Mouse (Mus musculus) stomach, postnatal 0 days (tissue): ENCODE results near the gene Zfhx3. TPM values are rescaled to one million over a fixed set of nuclear protein-coding genes. Genes with fewer than 3 reads are reported as not detected.

Experiments
- ATAC-seq: fragments of 200-750 bp; cut with Nextera tagmentation; 2 replicates; pipeline ENCODE4 v1.8.0; 2017; ENCODE audit not compliant: low FRiP score, low TSS enrichment
- DNase-seq: peaks from one replicate; pipeline ENCODE4 v3.0.0-alpha.2; 2016; ENCODE audit warnings: low spot score
- H3K27ac ChIP-seq: fragments of 300-500 bp; sonication (generic); replicated peaks from 2 replicates; pipeline ENCODE4 v1.5.1; 2014; ENCODE audit warnings: mild to moderate bottlenecking, control low read depth
- H3K27me3 ChIP-seq: fragments of 300-500 bp; sonication (generic); 2 replicates; pipeline ENCODE4 v1.6.1; 2014; ENCODE audit warnings: low read length; ENCODE audit not compliant: control insufficient read depth, insufficient read depth
- H3K36me3 ChIP-seq: fragments of 300-500 bp; sonication (generic); 2 replicates; pipeline ENCODE4 v1.6.1; 2014; ENCODE audit warnings: low read length, mixed read lengths; ENCODE audit not compliant: control insufficient read depth, insufficient read depth
- H3K4me1 ChIP-seq: fragments of 300-500 bp; sonication (generic); replicated peaks from 2 replicates; pipeline ENCODE4 v1.6.1; 2014; ENCODE audit warnings: antibody characterized with exemption; ENCODE audit not compliant: control insufficient read depth, insufficient read depth
- H3K4me2 ChIP-seq: fragments of 300-500 bp; sonication (generic); replicated peaks from 2 replicates; pipeline ENCODE4 v1.6.1; 2014; ENCODE audit warnings: low read depth, mild to moderate bottlenecking, control low read depth, moderate library complexity
- H3K4me3 ChIP-seq: fragments of 300-500 bp; sonication (generic); 2 replicates; pipeline ENCODE4 v1.5.1; 2014; ENCODE audit warnings: low read depth, low read length, control low read depth
- H3K9ac ChIP-seq: fragments of 300-500 bp; sonication (generic); 2 replicates; pipeline ENCODE4 v1.6.1; 2014; ENCODE audit warnings: mild to moderate bottlenecking, low read length, control low read depth, mixed read lengths
- H3K9me3 ChIP-seq: fragments of 300-500 bp; sonication (generic); 2 replicates; pipeline ENCODE4 v1.6.1; 2016; ENCODE audit warnings: low read length; ENCODE audit not compliant: control insufficient read depth
- CTCF ChIP-seq: IDR thresholded peaks from 2 replicates; pipeline ENCODE4 v1.5.1; 2016; ENCODE audit warnings: antibody characterized with exemption, low read depth, mild to moderate bottlenecking, moderate library complexity
- EP300 ChIP-seq: optimal IDR thresholded peaks from 2 replicates; pipeline ENCODE3; 2016; ENCODE audit warnings: antibody characterized with exemption
- WGBS: fragments of 180-500 bp; shearing (Covaris S2); extraction: QIAGEN DNeasy Blood & Tissue Kit; methylation state at CpG from one replicate; pipeline ENCODE4 v1.1.7; 2014; 5-methylcytosine and 5-hydroxymethylcytosine counted together
- polyA plus RNA-seq: library from polyadenylated mRNA; unstranded; fragments of >200 nt; fragmentation: Nextera tagmentation; extraction: Ambion mirVana; gene quantifications from 2 replicates; pipeline ENCODE4 v1.2.1, GENCODE M21; 2015

Zfhx3 gene
- polyA plus RNA-seq, 1 experiment from 2014 or later, result 4.6 TPM

DNA sequence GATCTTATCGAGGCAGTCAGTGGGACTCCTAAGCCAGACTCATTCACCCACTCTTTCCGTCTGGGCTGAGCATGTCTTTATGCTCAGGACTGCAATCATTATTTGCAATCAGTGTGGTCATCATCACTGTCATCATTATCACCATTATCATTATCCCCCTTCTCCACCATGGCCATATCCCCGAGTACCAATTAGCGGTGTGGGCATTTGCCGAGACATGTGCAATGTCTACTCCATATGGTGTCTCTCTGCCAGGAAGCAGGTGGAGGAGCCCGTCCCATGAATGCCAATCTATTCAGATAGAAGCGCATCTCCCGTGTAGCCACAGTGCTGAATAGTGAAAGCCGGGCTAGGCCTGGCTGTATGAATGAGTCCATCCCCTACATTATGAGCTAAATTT lies 747.2 kb downstream of the Zfhx3 start:
- Histone ChIP-seq H3K27me3 (no peaks in the 10 kb centered on the region), H3K4me2 (no peak overlapping the region), H3K36me3 (no peaks in the 10 kb centered on the region), H3K27ac (no peak overlapping the region), H3K9ac (no peak overlapping the region), H3K9me3 (no peaks in the 10 kb centered on the region), H3K4me1 (peaks cover 3% of the 10 kb centered on the region; the same call in 1 of the 2 replicates), H3K4me3 (no peak overlapping the region)
- ATAC-seq (no peak), DNase-seq (no peak)
- TF ChIP-seq CTCF (no peak), EP300 (no peak)
- 94% methylated on average over 9 of the region's 9 CpGs for WGBS

DNA sequence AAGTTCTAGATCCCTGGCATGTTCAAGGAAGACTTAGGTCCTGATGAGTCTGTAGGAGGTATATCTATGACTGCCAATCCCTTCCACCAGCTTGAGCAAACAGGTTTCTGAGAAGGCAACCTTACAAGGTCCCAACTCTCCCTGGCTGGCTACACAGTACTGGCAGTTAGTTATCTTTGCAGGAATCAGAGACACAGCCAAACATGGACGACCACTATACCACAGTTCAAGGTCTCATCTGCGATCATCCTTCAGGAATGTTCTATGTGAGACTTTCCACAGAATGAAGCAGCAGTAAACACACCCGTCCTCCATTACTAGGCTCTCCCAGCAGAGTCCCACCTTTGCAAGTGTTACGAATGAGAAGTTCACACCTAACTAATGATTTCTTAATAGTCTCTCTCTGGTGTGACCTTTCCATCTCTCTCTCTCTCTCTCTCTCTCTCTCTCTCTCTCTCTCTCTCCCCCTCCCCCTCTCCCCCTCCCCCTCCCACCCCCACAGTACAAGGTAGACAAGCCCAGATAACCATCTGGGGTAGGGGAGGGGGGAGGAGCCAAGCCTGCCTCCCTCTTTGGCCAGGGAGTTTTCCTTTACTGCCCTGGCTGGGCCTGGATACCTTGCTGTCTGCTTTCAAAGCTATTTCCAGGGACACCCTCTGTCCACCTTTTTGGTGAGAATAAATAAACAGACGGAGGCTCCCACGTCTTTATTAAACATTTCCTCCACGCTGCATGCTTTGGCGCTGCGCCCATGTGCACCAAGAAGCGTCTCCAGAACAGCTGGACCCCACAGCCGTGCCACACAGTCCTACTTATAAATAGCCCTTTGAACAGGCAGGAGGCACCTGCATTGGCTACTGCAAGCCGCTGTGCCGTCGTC lies 748.4 kb downstream of the Zfhx3 start:
- H3K36me3 ChIP-seq, result no peaks in the 10 kb centered on the region
- ATAC-seq, result peak; percentile 25; the same call in 1 of the 2 replicates
- H3K9ac ChIP-seq, result no peak overlapping the region
- peaks cover 2% of the 10 kb centered on the region; the same call in 1 of the 2 replicates for H3K27me3 ChIP-seq
- peak; percentile 49 for DNase-seq
- H3K4me2 ChIP-seq, result peak overlapping the region; percentile 53
- 22% methylated on average over 14 of the region's 14 CpGs for WGBS
- H3K27ac ChIP-seq, result no peak overlapping the region
- H3K4me1 ChIP-seq, result peaks cover 3% of the 10 kb centered on the region; the same call in 1 of the 2 replicates
- TF ChIP-seq CTCF (no peak), EP300 (no peak)
- no peaks in the 10 kb centered on the region for H3K9me3 ChIP-seq
- H3K4me3 ChIP-seq, result no peak overlapping the region

DNA sequence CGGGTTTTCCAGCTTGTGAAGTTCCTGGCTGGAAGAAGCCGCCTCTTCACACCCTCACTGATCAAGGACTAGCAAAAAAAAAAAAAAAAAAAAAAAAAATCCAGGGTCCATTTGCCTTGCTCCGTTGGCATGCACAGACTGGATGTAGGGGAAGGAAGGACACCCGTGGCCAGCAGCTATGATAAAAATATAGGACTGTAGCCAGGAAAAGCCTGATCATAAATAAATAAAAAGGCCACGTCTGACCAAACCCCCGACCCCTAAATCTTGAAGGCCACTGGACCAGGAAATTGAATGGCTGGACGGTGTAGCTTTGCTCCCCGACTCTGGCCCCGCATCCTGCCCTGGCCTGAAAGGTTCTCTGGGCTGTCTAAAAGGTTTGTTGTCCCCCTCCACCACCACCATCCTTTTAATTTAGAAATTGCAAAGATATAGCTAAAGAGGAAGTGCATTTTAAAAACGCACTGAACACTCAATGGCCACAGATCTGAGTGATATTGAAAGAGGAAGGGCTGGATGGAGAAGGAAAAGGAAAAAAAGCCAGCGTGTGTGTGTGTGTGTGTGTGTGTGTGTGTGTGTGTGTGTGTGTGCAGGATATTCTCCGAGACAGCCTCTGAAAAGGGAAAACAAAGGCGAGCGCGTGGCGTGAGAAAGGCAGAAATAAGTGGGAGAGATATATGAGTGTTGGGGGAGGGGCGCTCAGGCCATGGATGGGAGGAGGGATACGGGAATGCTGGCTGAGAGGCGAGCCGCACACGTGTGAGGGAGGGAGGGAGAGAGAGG lies 749.2 kb downstream of the Zfhx3 start:
- DNase-seq (peak; percentile 62), ATAC-seq (peak; percentile 48)
- Histone ChIP-seq H3K4me1 (peaks cover 7% of the 10 kb centered on the region), H3K36me3 (no peaks in the 10 kb centered on the region), H3K27me3 (peaks cover 7% of the 10 kb centered on the region), H3K27ac (no peak overlapping the region), H3K9ac (no peak overlapping the region), H3K4me2 (peak overlapping the region; percentile 53), H3K9me3 (no peaks in the 10 kb centered on the region), H3K4me3 (peak overlapping the region; percentile 13; the same call in 1 of the 2 replicates)
- TF ChIP-seq CTCF (no peak), EP300 (no peak)
- 5% methylated on average over 20 of the region's 21 CpGs for WGBS

DNA sequence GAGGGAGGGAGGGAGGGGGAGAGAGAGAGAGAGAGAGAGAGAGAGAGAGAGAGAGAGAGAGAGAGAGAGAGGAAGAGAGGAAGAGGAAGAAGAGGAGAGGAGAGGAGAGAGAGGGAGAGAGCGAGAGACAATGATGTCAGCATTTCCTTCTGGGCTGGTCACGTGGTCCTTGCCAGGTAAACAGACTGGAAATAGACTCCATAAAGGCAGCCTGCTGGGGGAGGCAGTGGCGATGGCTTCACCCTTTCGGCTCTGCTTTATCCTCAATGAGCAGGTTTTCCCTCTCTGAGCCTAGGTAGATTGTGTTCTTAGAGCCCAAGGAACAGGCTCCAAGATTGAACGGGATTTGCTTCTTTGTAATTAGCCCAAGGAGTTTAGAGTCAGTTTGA lies 749.8 kb downstream of the Zfhx3 start:
- peak overlapping the region; percentile 13; the same call in 1 of the 2 replicates for H3K4me3 ChIP-seq
- no peaks in the 10 kb centered on the region for H3K9me3 ChIP-seq
- no peaks in the 10 kb centered on the region for H3K36me3 ChIP-seq
- TF ChIP-seq CTCF (no peak), EP300 (no peak)
- no peak overlapping the region for H3K9ac ChIP-seq
- peak overlapping the region; percentile 53 for H3K4me2 ChIP-seq
- peaks cover 8% of the 10 kb centered on the region for H3K27me3 ChIP-seq
- peak; percentile 58 for DNase-seq
- peak; percentile 55 for ATAC-seq
- no peak overlapping the region for H3K27ac ChIP-seq
- WGBS, result 2% methylated on average over 5 of the region's 5 CpGs
- H3K4me1 ChIP-seq, result peaks cover 7% of the 10 kb centered on the region

DNA sequence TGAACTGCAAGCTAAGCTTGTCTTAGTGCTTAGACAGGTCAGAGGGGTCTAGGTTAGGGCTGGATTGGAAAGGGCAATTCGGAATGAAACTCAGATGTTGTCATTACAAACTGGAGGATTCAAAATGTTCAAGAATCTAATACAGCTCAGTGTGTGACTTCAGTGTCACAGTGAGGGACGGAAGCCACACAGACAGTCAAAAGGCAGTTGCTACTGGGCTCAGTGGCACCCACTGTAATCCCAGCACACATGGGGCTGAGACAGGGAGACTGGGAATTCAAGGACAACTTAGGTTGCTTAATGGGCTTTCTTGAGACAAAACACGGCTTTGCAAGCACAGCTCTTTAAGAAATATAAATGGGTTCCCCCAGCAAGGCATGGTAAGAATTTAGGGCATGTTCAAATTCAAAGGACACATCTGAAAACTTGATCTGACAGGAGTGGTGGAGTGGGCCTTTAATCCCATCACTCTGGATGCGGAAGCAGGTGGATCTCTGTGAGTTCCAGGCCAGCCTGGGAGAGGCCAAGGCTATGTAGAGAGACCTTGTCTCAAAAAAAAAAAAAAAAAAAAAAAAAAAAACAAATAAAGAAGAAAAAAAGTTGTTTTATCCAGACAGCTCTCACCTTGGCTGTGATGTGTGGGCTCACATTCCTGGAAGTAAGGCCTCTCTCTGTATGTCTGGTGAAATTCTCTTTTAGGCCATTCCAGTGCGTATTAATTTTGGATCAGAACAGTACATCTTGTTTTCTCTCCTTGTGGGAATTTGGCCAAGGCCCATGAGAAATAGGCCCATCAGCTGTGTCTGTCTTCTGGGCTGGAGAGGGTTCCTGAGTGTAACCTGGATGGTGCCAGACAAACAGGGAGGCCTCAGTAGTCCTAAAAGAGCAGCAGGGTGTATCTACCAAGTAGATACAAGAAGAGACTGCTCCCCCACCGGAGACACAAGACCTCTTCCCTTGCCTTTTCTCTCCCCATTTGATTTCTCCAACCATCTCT lies 750.5 kb downstream of the Zfhx3 start:
- no peak for DNase-seq
- 76% methylated on average over 6 of the region's 6 CpGs for WGBS
- Histone ChIP-seq H3K9ac (no peak overlapping the region), H3K27me3 (peaks cover 8% of the 10 kb centered on the region), H3K4me3 (no peak overlapping the region), H3K9me3 (no peaks in the 10 kb centered on the region), H3K27ac (no peak overlapping the region), H3K36me3 (no peaks in the 10 kb centered on the region), H3K4me1 (peaks cover 7% of the 10 kb centered on the region), H3K4me2 (no peak overlapping the region)
- ATAC-seq, result no peak
- no peak for TF ChIP-seq EP300
- TF ChIP-seq CTCF, result no peak
